Mouse (Mus musculus): Measurements from ENCODE around the gene Nelfa.

DNA sequence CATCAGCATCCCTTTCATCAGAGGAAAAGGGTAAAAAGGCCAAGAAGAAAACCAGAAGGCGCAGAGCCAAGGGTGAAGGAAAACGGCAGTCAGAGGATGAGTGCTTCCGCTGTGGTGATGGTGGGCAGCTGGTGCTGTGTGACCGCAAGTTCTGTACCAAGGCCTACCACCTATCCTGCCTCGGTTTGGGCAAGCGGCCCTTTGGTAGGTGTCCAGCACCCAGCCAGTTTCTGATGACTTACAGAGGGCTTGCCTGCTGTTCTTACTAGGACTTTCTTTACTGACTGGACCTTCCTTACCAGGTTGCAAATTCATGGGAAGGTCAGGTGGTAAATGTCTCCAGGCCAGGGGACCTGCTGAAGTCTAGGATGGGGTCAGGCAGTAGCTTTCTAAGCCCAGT, 42.8 kb downstream of the Nelfa start:
- TF ChIP-seq POLR2A (IDR thresholded peaks at IDR 0.05; ENCODE audit: extremely low read depth, insufficient read depth, low read length) = no peak
- TF ChIP-seq CTCF (IDR thresholded peaks at IDR 0.05; ENCODE audit: extremely low read depth, insufficient read depth, low read length) = no peak

Data from cortical plate, adult 2 months (tissue).